Mouse (Mus musculus): ENCODE data around the gene Auh.

The Auh gene

DNA sequence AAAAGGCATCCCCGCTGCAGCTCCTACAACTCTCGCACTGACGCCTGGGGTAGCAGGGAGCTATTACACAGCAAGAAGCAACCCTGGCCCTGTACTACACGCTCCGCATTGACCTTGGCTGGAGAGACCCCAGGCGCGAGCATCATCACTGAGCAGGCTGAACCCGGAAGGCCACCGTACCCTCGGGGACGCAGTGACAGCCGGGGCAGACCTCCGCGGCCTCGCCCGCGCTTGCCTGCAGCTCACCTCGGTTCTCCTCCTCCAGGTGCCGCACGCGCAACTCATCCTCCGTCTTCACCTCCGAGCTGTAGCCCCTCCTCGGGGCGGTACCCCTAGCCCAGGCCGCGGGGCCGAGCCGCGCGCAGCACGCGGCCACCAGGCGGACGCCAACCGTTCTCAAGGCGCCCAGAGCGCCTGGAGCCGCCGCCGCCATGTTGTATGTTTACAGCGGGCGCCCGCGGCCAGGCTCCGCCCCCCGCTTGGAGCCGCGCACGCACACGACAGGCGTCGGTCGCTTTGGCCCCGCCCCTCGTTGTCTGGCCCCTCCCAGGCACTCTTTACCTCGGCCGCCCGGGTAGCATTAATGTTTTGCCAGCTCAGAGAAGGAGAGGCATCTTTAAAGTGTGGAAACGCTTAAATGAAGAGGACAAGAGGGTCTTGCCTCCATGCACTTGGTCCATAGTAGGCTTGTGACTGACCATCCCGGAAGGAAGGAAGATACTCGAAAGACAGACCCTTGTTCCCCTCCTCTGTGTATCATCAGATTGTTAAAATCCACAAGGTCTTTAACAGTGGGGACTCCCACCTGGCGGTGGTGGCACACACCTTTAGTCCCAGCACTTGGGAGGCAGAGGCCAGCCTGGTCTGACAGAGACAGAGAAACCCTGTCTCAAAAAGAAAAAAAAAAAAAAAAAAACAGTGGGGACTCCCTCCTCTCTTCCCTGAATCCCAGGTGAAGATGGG, at the start of gene Auh:
Auh (minus strand) TSS at position 473 of the 963 bp plus-strand sequence.
- peak; percentile 93 to 94 for DNase-seq

DNA sequence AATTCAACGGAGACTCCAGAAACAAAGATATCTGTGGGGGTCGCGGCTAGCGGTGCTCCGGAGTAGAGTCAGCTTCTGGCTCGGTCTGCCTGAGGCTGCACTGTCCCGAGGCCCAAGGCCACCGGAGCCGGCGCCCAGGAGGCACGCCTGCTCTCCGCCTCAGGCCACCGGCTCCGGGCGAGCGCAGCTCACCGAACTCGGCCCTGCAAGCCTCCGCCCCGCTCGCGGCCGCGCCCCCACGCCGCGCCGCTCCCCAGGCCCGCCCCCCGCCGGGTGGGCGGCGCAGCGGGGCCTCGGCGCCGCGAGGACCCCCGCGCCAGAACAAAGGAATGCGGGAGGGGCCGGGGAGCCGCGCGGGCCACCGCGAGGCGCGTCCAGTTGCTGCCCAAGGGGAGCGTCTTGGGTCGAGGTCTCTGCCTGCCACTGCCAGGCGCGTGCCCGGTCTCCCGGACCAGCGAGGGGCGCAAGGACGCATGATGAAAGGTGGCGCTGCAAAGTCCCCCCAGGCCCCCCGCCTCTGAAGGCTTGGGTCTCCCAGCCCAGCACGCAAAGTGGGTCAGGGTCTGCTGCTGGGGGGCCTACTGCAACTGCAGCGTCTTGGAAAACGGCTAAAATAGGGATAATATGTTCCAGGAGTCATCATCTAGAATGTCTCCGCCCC, 49.0 kb upstream of the Auh start:
- DNase-seq = peak; percentile 51 to 56

DNA sequence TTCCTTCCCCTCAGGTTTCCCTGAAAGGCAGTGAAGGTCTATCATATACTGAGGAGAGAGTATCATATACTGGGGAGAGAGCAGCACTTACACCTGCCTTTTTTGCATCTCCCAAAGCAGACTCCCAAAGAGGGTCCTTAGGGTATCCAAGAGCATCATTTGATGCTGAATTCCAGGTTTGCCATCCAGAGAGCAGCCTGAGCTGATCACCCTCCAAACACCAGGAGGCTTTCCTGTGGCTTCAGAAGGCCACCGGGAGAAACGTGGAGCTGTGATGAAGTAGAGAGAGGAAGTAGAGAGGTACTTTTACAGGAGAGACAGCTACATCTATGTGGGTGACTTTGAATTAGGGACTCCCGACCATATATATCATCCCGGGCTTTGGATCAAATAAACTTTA, 48.3 kb upstream of the Auh start:
- DNase-seq = no peak

DNA sequence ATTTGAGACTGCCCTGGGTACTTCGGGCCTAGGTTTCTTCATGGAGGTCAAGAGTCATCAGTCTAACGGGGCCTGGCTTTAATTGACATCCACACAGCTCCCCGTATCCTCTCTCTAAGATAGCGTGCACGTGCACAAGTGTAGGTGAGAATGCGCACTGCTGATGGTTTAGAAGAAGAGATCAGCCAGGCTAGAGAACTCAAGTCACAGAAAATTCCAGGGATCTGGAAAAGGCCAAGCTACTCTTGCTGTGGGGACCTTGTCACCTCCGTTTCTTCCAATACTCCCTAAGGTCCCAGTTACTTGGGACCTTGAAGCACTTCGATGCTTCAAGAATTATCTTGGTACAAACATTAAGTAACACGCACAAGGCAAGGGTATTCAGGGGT, 47.7 kb upstream of the Auh start:
- no peak for DNase-seq

DNA sequence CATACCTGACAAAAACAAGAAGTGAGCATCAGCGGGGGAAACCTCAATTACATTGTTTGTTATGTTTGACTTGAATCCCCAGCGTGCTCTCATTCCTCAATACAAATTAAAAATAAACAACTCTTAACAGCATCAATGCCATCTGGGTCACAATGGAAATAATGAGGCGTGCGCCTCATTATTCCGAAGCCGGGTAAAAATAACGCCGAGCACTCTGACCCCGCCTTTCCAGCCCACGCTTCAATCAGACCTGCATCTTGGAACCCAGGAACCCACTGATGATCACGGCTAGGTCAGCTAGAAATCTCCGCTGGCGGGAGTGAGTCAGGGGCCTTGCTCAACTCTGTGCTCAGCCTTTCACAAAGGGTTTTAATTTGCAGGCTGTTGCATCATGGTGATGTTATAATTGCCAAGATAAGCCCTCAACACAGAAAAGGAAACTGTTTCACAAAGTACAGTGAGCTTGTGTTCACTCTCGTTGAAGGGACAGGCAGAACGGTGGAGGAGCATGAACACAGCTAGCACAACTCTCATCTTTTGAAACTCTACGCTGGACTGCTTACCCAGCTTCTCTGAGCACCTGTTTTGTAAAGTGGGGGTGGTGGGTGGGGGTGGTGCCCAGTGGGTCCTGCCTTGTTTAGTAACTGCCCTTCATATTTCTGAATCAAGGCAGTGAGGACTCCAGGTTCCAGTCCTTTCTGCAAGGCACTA, 47.2 kb upstream of the Auh start:
- no peak for DNase-seq

DNA sequence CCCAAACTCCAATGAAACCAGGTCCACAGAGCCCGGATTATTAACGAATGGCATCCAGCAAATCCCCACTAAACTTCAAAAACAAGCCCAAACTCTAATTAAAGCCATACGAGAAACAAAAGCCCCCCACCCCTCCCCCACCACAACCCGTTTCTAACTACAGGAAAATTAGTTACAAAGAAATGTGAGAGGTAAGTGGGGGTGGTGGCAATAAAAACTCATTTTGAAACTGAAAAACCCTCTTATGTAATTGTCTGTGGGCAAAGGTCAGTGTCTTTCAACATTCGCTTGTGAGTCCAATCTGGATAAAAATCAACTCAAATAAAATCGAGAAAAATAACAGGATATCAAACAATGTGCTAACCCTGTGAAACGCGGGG, 46.6 kb upstream of the Auh start:
- no peak for DNase-seq

DNA sequence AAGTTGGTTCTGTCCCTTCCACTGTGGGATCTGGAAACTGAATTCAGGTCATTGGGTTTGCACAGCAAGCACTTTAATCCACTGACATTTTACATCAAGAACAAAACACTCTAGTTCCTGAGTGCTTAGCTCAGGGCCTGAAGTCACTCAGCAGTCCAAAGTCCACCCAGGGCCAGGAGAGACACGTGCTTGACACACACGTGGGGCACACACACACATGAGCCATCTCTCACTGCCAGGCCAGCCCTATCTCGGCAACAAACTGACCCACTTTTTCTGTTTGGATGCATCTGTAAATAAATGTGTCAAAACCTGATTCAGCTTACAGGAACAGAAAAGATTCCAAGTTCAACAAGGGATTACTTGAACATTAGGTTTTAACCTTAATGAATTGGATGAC, 45.2 kb upstream of the Auh start:
- DNase-seq = peak; percentile 47 to 54

DNA sequence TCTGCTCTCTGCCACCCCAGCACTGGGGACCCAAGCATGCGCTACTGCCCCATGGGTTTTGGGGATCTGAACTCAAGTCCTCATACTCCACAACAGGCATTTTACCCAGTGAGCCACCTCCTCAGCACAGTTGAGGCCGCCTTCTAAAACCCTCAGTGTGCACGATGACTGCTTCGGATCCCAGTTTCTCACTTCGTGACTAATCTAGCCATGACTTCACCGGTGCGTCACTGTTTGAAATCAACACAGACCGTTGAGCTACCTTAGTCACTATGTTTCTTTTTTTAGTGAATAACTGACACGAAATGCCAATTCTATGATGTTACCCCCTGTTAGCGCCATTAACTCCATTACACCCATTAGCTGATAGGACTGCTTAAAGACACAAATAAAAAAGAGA, 43.9 kb upstream of the Auh start:
- DNase-seq = no peak

DNA sequence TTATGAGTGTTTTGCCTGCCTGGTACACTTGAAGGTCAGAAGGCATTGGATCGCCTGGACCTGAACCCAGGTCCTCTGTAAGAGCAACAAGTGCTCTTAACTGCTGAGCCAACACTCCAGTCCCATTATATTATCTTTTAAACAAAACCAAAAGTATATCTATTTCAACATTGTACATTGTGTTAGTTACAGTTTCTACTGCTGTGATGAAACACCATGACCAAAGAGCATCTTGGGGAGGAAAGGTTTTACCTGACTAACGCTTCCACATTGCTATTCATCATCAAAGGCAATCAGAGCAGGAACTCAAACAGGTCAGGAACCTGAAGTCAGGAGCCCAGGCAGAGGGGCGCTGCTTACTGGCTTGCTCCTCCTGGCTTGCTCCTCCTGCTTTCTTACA, 43.1 kb upstream of the Auh start:
- no peak for DNase-seq

DNA sequence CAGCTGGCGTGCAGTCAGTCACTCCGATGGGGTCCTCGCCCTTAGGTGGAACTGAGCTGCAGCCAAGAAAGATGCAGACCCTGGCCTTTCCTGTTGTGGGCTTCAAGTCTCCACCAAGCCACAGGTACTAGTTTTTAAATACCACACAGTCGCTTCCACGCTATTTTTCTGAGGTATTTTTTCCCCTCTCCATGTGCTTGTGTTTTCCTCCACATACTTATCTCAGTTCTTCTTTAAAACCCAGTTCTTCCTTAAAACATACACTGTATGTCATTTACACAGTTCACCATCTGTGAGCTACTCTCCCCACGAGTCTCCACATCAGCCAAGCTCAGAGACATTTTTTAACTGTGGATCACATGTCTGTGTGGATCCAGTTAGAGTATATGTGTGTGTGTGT, 41.4 kb upstream of the Auh start:
- no peak for DNase-seq

DNA sequence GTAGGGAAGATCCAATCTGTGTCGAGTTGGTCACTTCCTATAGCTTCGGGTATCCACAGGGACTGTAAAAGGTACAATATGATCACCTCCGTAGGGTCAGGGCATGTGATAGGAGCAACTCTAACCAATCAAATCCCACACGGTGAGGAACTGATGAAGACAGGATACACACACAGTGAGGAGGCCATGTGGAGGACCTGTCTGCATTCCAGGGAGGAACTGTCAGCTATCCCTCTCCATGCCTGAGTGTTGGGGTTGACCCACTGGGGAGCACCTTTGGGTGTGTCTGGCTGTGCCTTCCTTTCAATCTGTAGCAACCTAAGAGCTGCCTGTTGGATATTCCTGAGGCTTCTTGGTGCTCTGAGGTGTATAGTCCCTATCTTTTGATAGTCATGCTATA, 33.4 kb upstream of the Auh start:
- no peak for DNase-seq

DNA sequence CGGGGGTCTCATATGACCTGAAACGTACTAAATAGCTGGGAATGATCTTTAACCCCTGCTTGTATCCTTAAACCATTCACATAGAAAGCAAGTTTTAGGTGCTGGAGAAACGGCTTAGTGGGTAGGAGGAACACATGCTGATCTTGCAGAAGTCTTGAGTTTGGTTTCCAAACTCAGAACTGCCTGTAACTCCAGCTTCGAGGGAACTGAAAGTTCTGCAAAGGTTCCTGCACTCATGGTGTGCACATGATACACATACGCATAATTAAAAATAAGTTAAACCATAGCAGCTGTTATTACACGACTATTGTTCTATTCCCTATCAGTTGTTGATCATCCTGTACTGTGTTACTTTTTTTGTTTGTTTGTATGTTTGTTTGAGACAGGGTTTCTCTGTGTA, 32.9 kb upstream of the Auh start:
- no peak for DNase-seq

DNA sequence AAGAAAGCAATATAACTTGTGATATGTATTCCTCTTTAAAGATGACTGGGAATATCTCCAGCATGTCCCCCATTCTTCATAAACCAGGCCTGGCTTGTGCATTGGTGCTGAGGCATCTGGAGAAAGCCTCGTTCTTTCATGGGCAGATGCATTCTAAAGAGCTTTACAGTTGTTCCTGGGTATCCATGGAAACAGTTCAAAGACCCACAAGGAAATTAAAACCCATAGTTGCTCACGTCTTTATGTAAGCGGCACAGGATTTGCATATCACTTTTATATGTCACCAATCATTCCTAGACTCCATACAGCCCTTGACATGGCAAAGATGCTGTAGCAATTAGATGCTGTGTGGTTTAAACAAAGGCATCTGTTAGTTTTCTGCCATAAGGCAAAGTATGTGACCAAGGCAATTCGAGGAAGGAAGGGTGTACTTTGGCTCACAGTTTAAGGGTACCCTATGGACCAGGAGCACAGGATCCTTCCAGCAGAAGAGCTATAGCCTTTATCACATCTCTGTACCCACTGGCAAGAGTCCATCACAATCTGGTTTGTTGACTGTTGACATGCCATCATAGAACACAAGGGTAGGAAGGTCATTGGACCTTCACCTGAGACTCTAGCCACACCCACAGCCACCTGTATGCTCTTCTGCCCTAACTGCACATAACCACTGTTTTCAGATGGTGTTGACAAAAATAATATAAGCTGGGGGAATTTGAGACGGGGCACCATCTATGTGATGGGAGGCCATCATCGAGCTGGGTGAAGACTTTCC, 24.5 kb upstream of the Auh start:
- DNase-seq = no peak

DNA sequence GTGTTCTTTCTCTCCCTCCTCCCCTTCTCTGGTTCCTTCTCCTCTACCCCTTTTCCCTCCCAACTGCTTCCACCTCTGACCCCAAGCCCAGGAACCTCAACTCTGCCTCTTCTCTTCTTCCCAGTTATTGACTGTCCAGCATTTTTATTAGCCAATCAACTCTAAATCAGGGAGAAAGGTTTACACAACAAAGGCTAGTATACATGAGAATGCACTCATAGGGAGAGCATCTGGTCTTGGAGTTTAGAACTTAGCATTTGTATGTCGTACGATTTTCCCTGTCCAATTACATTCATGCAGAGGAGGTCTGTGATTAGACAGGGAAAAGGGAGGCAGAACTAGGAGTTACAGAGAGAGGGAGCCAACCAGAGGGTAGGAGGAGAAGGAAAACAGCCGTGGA, 19.7 kb upstream of the Auh start:
- no peak for DNase-seq

DNA sequence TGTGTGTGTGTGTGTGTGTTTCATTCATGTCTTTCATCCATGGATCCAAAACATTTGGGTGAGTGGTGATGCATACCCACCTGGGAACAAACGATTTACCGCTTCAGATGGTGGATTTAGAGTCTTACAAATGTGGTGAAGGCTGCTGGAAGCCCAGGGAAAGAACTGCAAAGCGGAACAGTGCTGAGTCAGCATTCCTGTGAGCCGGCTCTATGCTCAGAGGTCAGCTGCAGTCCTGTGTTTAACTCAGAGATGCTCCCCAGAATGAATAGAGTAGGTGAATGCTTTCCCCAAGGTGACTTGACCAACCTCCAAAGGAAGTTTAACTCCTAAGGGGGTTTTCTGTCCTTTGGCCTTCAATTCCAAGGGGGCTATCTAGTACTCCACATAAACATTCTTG, 18.1 kb upstream of the Auh start:
- no peak for DNase-seq

DNA sequence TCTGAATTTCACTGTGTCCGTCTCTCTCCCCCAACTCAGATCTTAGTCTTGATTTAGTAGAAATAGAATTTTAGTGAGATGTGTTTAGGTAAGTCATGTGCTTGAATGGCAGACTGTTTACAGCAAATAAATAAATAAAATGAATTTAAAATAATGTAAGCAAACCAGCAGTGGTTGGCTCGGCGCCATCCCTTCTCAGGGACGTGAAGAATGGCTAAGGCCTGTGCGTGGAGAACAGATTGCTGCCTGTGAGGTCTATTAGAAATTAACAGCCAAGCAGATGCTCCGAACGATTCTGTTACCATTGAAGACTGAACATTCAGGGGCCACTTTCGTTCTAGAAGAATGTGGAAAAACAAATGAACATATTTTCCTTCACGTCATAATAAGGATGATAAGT, 16.3 kb upstream of the Auh start:
- peak in 1 of 2 experiments; percentile 27 for DNase-seq

DNA sequence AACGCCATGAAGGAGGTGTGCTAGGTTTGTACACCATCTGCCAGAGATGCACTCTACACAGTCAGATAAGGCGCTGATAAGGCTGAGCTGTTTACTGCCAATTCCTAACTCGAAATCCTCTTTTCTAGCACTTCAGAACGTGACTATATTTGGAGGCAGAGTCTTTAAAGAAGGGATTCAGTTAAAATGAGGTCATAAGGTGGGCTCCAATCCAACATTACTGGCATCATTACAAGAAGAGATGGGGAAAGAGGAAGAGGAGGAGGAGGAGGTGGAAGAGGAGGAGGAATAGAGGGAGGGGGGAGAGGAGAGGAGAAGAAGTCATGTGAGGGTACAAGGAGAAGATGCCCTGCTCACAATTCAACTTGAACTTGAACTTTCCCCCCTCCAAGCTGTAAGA, 14.6 kb upstream of the Auh start:
- DNase-seq = no peak

DNA sequence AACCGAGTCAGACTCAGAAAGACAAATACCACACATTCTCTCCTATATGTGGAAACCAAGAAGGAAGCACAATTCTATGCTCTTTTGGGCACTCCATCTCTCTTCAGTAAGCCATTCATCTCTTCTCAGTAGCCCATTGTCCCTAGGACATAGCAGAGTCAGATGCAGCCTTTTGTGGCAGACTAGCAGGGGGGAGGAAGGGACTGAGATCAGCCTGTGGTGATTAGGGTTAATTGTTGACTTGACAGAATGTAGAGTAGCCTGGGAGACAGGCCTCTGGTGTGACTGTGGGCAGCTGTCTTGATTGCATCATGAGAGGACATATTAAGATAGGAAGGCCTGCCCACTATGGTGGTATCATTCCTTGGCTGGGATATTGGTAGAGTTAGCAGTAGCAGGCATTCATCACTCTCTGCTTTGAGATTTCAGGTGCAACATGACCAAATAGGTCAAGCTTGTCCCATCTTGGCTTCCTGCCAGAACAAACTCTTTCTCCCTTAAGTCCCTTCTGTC, 13.5 kb upstream of the Auh start:
- DNase-seq = no peak

DNA sequence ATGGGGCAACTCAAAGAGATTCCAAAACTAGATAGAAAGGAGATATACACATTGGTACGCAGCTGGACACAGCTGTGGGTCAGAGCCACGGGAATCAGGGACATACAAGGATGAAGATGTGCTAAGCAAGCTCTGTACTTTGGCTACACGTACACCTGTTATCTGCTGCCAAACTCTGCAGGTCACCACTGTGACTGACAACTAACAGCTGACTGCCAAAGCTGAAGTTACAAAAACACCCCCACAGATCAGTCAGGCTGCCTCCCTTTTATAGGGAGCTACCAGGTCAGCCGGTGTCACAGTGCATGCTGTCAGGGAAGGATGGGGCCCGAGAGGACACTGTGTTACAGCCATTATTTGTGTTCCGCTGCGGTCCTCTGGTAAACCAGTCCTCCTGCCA, 11.5 kb upstream of the Auh start:
- no peak for DNase-seq

DNA sequence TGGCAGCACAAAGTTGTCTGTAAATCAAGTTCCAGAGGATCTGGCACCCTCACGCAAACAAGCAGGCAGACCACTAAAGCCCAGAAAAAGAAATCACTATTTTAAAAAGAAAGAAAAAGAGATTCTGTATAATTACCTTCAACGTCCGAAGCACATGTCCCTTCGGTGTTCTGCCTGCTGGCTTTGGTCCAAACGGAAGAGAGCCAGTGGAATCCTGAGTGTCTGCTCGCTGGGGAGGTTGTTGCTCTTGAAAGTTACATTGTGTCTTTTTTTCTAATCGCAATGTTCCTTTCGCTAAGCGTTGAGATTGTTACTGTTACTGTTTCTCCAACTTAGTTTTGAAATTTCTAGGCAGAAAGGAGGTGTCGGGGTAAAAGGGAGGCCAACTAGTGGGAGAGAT, 1.1 kb upstream of the Auh start:
- DNase-seq = peak; percentile 34 to 46

DNA sequence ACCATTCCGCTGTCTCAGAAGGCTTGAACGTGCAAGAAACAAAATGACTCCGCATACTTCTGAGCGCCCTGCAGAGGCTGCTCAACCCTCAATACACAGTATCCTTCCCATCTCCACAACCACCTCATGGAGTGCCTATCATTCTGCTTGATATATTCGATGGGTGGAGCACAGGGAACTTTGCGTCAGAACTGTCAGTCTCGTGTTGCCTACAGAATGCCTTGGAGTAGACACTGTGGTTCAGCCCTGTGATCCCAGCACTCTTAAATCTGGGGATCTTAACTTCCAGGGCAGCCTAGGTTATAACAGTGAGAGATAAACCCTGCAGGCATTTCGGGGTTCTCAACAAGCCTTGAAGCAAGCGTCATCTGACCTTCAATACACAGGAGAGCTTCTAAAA, 1.1 kb downstream of the Auh start:
- no peak for DNase-seq

DNA sequence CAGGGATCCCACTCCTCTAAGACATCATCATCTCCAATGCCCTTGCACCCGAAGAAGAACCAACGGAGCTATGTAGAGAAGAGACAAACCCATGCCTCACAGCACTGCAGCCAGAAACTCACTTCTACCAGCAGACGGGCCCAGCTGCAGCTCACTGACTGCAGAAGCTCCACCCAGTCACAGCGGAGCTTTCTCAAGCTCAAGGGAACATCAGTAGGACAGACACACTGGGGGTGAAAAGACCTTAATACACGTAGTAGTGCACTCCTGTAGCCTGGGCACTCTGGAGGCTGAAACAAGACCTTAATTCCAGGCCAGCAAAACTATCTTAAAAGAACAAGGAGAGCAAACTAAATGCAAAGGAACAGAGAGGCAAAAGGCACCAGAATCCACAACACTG, 5.0 kb downstream of the Auh start:
- DNase-seq = no peak

DNA sequence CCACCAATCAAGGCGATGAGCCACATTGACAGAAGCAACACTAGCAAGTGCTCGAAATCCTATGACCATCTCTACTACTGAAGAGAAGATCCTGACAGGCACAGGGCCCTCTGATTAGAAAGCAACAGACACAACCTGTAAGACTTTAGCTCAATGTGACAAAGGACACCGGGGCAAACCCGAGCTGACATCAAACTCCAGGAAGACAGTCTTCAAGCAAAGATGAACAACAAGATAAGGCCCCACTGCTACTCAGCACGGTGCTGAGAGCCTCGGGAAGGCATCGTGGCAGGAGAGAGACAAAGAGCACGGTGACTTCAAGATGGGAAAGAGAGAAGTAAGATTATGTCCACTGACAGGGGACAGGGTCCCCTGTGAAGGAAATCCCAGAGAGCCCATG, 7.5 kb downstream of the Auh start:
- DNase-seq = no peak

Measured in cerebellum, postnatal 14 days (tissue).